Mouse (Mus musculus) midbrain, embryonic 16.5 days (tissue): Measurements from ENCODE around the gene Frrs1. TPM values are rescaled to one million over a fixed set of nuclear protein-coding genes. Genes with fewer than 3 reads are reported as not detected.

Experiments used
- ATAC-seq: fragments of 200-750 bp; cut with Nextera tagmentation; 2 replicates; pipeline ENCODE4 v1.8.0; 2017; ENCODE audit warnings: moderate TSS enrichment
- H3K27ac ChIP-seq: fragments of 300-500 bp; sonication (generic); 2 replicates; pipeline ENCODE4 v1.5.1; 2014; ENCODE audit warnings: mild to moderate bottlenecking, low read length, mixed read lengths
- H3K27me3 ChIP-seq: fragments of 300-500 bp; sonication (generic); 2 replicates; pipeline ENCODE4 v1.6.1; 2014; ENCODE audit warnings: low read depth, low read length, mixed read lengths; ENCODE audit not compliant: control insufficient read depth, insufficient read depth
- H3K36me3 ChIP-seq: fragments of 300-500 bp; sonication (generic); 2 replicates; pipeline ENCODE4 v1.6.1; 2014; ENCODE audit warnings: mild to moderate bottlenecking, low read length, moderate library complexity, mixed read lengths; ENCODE audit not compliant: control insufficient read depth, insufficient read depth
- H3K4me1 ChIP-seq: fragments of 300-500 bp; sonication (generic); 2 replicates; pipeline ENCODE4 v1.6.1; 2014; ENCODE audit warnings: mild to moderate bottlenecking, low read length, mixed read lengths; ENCODE audit not compliant: control insufficient read depth, insufficient read depth
- H3K4me2 ChIP-seq: fragments of 300-500 bp; sonication (generic); 2 replicates; pipeline ENCODE4 v1.6.1; 2014; ENCODE audit warnings: mild to moderate bottlenecking, low read length, mixed read lengths
- H3K4me3 ChIP-seq: fragments of 300-500 bp; sonication (generic); 2 replicates; pipeline ENCODE4 v1.5.1; 2014; ENCODE audit warnings: low read depth, mild to moderate bottlenecking, low read length, moderate library complexity, mixed read lengths
- H3K9ac ChIP-seq: fragments of 300-500 bp; sonication (generic); 2 replicates; pipeline ENCODE4 v1.6.1; 2014; ENCODE audit warnings: low read depth, low read length, mixed read lengths
- H3K9me3 ChIP-seq: fragments of 300-500 bp; sonication (generic); replicated peaks from 2 replicates; pipeline ENCODE4 v1.6.1; 2014; ENCODE audit warnings: mild to moderate bottlenecking, low read length, mixed read lengths; ENCODE audit not compliant: control insufficient read depth, poor library complexity, severe bottlenecking
- WGBS: fragments of 180-500 bp; shearing (Covaris S2); extraction: QIAGEN DNeasy Blood & Tissue Kit; methylation state at CpG from one replicate; pipeline ENCODE4 v1.1.7; 2014; 5-methylcytosine and 5-hydroxymethylcytosine counted together
- polyA plus RNA-seq: library from polyadenylated mRNA; unstranded; fragments of >200 nt; fragmentation: Nextera tagmentation; extraction: Ambion mirVana; gene quantifications from 2 replicates; pipeline ENCODE4 v1.2.1, GENCODE M21; 2015

The Frrs1 gene
- polyA plus RNA-seq, 1 experiment from 2014 or later = 7.6 TPM

DNA sequence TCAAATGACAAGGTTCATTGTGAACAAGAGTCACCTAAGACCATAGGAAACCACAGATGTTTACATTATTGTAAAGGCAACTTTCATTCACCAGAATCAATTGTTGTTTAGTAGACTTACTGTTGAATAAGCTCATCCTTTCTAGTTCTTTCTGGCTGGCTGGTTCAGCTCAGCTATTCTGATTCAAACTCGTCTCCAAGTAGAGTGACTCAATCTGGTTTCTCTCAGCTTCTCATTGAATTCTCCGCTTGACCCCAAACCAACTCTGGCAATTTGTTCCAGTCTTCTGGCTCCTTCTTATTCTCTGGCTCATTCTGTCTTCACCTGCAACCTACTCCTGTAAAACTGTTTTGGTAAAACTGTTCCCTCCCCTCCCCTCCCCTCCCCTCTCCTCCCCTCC is 18.0 kb upstream of the Frrs1 start:
- Histone ChIP-seq H3K9ac (no peak overlapping the region), H3K27ac (no peak overlapping the region), H3K9me3 (no peaks in the 10 kb centered on the region), H3K4me1 (no peaks in the 10 kb centered on the region), H3K27me3 (no peaks in the 10 kb centered on the region), H3K4me2 (no peak overlapping the region), H3K4me3 (no peak overlapping the region), H3K36me3 (no peaks in the 10 kb centered on the region)
- 77% methylated on average over 2 of the region's 2 CpGs for WGBS
- ATAC-seq = no peak

DNA sequence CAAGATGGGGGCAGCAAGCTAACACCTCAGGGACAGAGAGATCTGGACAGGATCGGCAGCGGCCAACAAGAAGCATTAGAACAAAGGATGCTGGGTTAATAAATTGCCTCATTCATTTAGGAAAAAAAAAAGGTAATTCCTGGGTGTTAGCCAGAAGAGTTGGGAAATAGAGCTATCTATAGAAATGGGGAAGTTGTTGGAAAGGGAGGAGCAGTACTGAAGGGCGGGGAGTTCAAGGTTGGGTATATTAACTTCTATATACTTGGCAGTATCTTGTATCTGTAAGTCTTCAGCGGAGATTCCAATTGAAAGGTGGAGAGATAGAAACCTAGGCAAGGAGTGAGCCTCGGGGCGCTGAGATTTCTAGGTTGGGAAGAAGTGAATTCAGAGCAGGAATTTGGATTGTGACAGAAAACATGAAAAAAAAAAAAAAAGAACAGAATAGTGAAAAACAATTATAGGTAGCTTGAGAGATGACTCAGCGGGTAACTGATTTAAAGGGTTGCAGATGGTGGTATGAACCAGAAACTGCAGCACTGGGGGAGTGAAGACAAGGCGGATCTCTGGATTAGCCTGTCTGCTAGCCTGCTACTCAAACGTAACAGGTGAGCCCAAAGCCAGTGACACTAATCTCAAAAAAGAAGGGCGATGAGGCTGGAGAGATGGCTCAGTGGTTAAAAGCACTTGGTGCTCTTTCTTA is 14.2 kb upstream of the Frrs1 start:
- H3K4me3 ChIP-seq = no peak overlapping the region
- no peaks in the 10 kb centered on the region for H3K27me3 ChIP-seq
- no peaks in the 10 kb centered on the region for H3K4me1 ChIP-seq
- no peak overlapping the region for H3K4me2 ChIP-seq
- no peak for ATAC-seq
- WGBS = 92% methylated on average over 10 of the region's 10 CpGs
- no peaks in the 10 kb centered on the region for H3K36me3 ChIP-seq
- no peak overlapping the region for H3K27ac ChIP-seq
- H3K9me3 ChIP-seq = no peaks in the 10 kb centered on the region
- H3K9ac ChIP-seq = no peak overlapping the region

DNA sequence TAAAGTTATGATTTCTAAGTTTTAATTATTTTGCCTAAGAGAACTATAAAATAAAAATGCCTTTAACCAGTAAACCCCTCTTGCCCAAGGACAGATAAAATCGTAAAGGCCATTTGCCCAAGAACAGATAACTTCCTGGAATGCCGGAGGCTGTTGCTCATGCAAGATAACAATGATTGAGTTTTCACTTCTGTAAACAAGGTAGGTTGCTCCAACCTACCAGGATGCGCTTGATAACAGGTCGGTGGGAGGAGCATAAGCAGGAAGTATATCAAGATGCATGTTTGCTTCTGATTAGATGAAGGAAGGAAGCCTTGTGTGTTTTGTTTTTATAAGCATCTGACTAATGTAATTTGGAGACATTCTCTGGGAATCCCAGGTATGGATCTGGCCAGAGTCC is 13.2 kb upstream of the Frrs1 start:
- 96% methylated on average over 4 of the region's 4 CpGs for WGBS
- ATAC-seq = no peak
- Histone ChIP-seq H3K9me3 (no peaks in the 10 kb centered on the region), H3K4me2 (no peak overlapping the region), H3K27ac (no peak overlapping the region), H3K4me3 (no peak overlapping the region), H3K9ac (no peak overlapping the region), H3K27me3 (no peaks in the 10 kb centered on the region), H3K36me3 (no peaks in the 10 kb centered on the region), H3K4me1 (no peaks in the 10 kb centered on the region)

DNA sequence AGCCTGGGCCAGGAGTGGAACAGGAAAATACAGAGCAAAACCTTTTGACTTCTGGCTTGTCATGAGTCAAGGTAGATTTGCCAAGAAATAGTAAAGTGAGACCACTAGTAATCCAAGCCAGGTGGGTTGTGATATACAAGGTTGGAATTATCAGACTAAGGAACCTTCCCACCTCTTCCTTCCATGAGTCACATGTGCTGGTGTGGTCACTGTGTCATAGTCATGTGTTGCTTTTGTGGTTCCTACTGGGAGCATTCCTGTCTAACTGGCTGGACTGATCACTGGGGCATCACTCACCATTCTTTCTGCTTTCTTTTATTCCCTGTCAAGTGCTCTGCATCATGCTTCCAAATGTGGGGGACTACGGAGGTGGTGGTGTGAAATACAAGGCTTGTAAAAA is 11.2 kb upstream of the Frrs1 start:
- no peaks in the 10 kb centered on the region for H3K9me3 ChIP-seq
- 89% methylated on average over 1 of the region's 1 CpGs for WGBS
- H3K4me3 ChIP-seq = no peak overlapping the region
- H3K36me3 ChIP-seq = no peaks in the 10 kb centered on the region
- H3K4me2 ChIP-seq = no peak overlapping the region
- no peak for ATAC-seq
- H3K4me1 ChIP-seq = no peaks in the 10 kb centered on the region
- H3K9ac ChIP-seq = no peak overlapping the region
- H3K27me3 ChIP-seq = no peaks in the 10 kb centered on the region
- H3K27ac ChIP-seq = no peak overlapping the region

DNA sequence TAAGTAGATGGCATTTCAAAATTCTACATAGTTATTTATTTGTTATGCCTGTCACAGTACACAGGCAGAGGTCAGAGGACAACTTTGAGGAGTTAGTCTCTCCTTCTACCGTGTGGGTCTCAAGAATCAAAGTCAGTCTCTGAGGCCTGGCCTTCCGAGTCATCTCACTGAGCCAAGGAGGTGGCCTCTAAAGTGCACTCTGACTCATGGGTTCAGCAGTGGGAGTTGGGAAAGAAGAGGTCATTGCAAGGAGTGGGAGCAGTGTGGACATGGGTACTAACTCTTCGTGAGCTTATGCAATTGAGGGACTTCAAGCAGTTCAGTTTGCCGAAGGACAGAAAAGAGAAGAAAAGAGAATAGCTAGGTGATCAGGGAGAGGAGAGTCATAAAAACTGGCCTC is 10.3 kb upstream of the Frrs1 start:
- 89% methylated on average over 4 of the region's 4 CpGs for WGBS
- no peaks in the 10 kb centered on the region for H3K27me3 ChIP-seq
- H3K4me2 ChIP-seq = no peak overlapping the region
- H3K4me3 ChIP-seq = no peak overlapping the region
- no peak for ATAC-seq
- H3K27ac ChIP-seq = no peak overlapping the region
- H3K9me3 ChIP-seq = no peaks in the 10 kb centered on the region
- no peak overlapping the region for H3K9ac ChIP-seq
- H3K4me1 ChIP-seq = no peaks in the 10 kb centered on the region
- H3K36me3 ChIP-seq = no peaks in the 10 kb centered on the region

DNA sequence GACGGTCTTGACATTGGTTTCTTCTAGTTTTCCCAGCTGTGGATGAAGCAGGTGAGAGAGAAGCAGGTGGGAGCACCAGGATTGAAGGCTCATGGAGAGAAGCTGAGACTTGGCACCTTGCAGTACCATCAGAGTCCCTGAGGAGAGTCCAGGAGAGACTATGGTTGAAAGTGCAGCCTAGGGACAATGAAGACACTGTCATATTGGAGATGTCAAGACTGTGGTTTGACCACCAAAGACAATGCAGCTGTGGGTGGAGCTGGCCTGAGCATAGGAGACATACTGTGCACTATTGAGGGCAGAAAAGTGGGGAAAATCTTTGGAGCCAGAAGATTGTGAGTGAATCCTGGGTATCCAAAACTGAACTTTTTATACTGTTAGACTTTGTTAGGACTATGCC is 8.9 kb upstream of the Frrs1 start:
- Histone ChIP-seq H3K9me3 (no peaks in the 10 kb centered on the region), H3K4me3 (no peak overlapping the region), H3K36me3 (no peaks in the 10 kb centered on the region), H3K27ac (no peak overlapping the region), H3K4me1 (no peaks in the 10 kb centered on the region), H3K4me2 (no peak overlapping the region), H3K27me3 (no peaks in the 10 kb centered on the region), H3K9ac (no peak overlapping the region)
- 90% methylated on average over 1 of the region's 1 CpGs for WGBS
- no peak for ATAC-seq

DNA sequence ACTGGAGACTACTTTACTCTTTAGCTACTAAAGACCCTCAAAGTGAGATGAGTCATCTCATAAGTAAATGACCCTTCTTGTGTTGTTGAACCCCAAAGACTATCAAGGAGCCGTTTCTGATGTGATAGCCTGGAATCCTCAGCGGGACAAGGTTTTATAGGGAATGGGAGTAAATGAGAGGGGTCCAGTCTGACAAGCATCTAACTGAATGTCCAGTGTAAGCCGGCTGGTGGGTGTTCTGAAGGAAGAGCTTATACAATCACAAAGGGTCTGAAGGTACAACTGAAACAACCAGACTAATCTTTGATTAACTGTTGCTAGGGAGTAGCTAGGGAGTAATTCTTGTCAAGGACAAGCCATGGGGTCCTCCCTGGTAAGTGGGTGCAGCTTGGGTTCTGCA is 6.8 kb upstream of the Frrs1 start:
- H3K4me1 ChIP-seq = no peaks in the 10 kb centered on the region
- H3K36me3 ChIP-seq = no peaks in the 10 kb centered on the region
- no peak for ATAC-seq
- H3K4me2 ChIP-seq = no peak overlapping the region
- H3K27me3 ChIP-seq = no peaks in the 10 kb centered on the region
- no peaks in the 10 kb centered on the region for H3K9me3 ChIP-seq
- WGBS = 90% methylated on average over 3 of the region's 3 CpGs
- no peak overlapping the region for H3K4me3 ChIP-seq
- no peak overlapping the region for H3K9ac ChIP-seq
- H3K27ac ChIP-seq = no peak overlapping the region

DNA sequence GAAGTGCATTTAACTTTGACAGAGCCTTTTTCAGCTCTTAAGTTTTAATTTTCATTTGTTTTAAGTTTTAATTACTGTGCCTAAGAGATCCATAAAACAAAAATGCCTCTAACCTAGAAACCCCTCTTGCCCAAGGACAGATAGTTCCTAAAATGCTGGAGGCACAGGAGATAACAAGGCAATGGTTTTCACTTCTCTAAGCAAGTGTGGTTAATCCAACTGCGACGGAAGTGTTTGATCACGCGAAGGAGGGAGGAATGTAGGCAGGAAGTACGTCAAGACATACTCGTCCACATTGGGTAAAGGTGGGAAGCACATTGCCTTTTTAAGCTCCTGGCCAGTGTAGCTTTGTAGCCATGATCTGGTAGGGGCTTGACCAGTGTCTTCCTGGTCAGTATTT is 1.7 kb upstream of the Frrs1 start:
- no peaks in the 10 kb centered on the region for H3K27me3 ChIP-seq
- 82% methylated on average over 6 of the region's 6 CpGs for WGBS
- H3K4me1 ChIP-seq = 0 out of 2 replicates have a peak, but pooled peaks cover 4% of the 10 kb centered on the region
- no peak for ATAC-seq
- H3K4me3 ChIP-seq = no peak overlapping the region
- H3K9me3 ChIP-seq = no peaks in the 10 kb centered on the region
- no peak overlapping the region for H3K27ac ChIP-seq
- H3K36me3 ChIP-seq = no peaks in the 10 kb centered on the region
- no peak overlapping the region for H3K9ac ChIP-seq
- H3K4me2 ChIP-seq = no peak overlapping the region

DNA sequence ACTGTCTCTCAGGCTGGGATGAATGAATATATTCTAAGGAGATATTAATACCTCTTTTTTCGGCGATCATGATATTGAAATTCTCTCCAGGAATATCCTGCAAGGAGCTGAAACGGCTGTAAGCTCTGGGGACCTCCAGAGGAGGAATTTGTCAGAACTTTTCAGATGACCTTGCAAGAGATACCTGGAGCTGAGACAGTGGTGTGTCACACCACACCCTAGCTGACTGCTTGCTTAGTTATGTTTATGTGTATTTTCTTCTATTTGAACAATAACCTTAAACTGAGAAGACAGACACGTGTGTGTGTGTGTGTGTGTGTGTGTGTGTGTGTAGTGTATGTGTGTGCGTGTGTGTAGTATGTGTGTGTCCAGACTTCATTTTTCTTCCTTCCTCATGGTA is 488 bp downstream of the Frrs1 start:
- no peak for ATAC-seq
- WGBS = 81% methylated on average over 5 of the region's 5 CpGs

More for the DNA sequence above, 488 bp downstream of the Frrs1 start:
- no peaks in the 10 kb centered on the region for H3K36me3 ChIP-seq
- no peaks in the 10 kb centered on the region for H3K9me3 ChIP-seq
- no peak overlapping the region for H3K9ac ChIP-seq
- no peak overlapping the region for H3K27ac ChIP-seq
- H3K4me3 ChIP-seq = no peak overlapping the region
- no peak overlapping the region for H3K4me2 ChIP-seq
- 0 out of 2 replicates have a peak, but pooled peaks cover 4% of the 10 kb centered on the region for H3K4me1 ChIP-seq
- no peaks in the 10 kb centered on the region for H3K27me3 ChIP-seq
